Mouse (Mus musculus): Measurements from ENCODE around the gene Arhgap42.

The Arhgap42 gene

GRCm38 (mm10) chr9:9238438-9239391 is at the start of gene Arhgap42:
TSS of gene Arhgap42 (minus strand) at chr9:9239101.
- peak; percentile 70 for DNase-seq (ENCODE audit: low spot score)

GRCm38 (mm10) chr9:9288140-9288539 is 49.2 kb upstream of the Arhgap42 start:
- no peak for DNase-seq (ENCODE audit: low spot score)

- DNase-seq (ENCODE audit: low spot score), result no peak
Measured at GRCm38 (mm10) chr9:9269305-9269704, 30.4 kb upstream of the Arhgap42 start.

- no peak for DNase-seq (ENCODE audit: low spot score)
Measured at GRCm38 (mm10) chr9:9267606-9268601, 29.0 kb upstream of the Arhgap42 start.

GRCm38 (mm10) chr9:9263543-9263942 is 24.6 kb upstream of the Arhgap42 start:
- DNase-seq (ENCODE audit: low spot score), result no peak

GRCm38 (mm10) chr9:9262479-9262878 is 23.6 kb upstream of the Arhgap42 start:
- DNase-seq (ENCODE audit: low spot score), result no peak

- no peak for DNase-seq (ENCODE audit: low spot score)
Measured at GRCm38 (mm10) chr9:9254764-9255163, 15.9 kb upstream of the Arhgap42 start.

- no peak for DNase-seq (ENCODE audit: low spot score)
Measured at GRCm38 (mm10) chr9:9248529-9248928, 9.6 kb upstream of the Arhgap42 start.

- DNase-seq (ENCODE audit: low spot score), result peak; percentile 12
Measured at GRCm38 (mm10) chr9:9245994-9246393, 7.1 kb upstream of the Arhgap42 start.

GRCm38 (mm10) chr9:9243834-9244233 is 4.9 kb upstream of the Arhgap42 start:
- DNase-seq (ENCODE audit: low spot score), result no peak

GRCm38 (mm10) chr9:9241202-9241795 is 2.4 kb upstream of the Arhgap42 start:
- no peak for DNase-seq (ENCODE audit: low spot score)

- no peak for DNase-seq (ENCODE audit: low spot score)
Measured at GRCm38 (mm10) chr9:9237511-9237910, 1.4 kb downstream of the Arhgap42 start.

GRCm38 (mm10) chr9:9229662-9230061 is 9.2 kb downstream of the Arhgap42 start:
- no peak for DNase-seq (ENCODE audit: low spot score)

GRCm38 (mm10) chr9:9224837-9225236 is 14.1 kb downstream of the Arhgap42 start:
- no peak for DNase-seq (ENCODE audit: low spot score)

GRCm38 (mm10) chr9:9223384-9223783 is 15.5 kb downstream of the Arhgap42 start:
- DNase-seq (ENCODE audit: low spot score), result no peak

GRCm38 (mm10) chr9:9221950-9222486 is 16.9 kb downstream of the Arhgap42 start:
- DNase-seq (ENCODE audit: low spot score), result no peak

GRCm38 (mm10) chr9:9221185-9221584 is 17.7 kb downstream of the Arhgap42 start:
- DNase-seq (ENCODE audit: low spot score), result no peak

GRCm38 (mm10) chr9:9218301-9218700 is 20.6 kb downstream of the Arhgap42 start:
- DNase-seq (ENCODE audit: low spot score), result no peak

GRCm38 (mm10) chr9:9214849-9215248 is 24.1 kb downstream of the Arhgap42 start:
- no peak for DNase-seq (ENCODE audit: low spot score)

GRCm38 (mm10) chr9:9214296-9214695 is 24.6 kb downstream of the Arhgap42 start:
- DNase-seq (ENCODE audit: low spot score), result no peak

- DNase-seq (ENCODE audit: low spot score), result no peak
Measured at GRCm38 (mm10) chr9:9211411-9212087, 27.4 kb downstream of the Arhgap42 start.

Measured in urinary bladder, postnatal 14 days (tissue).